Mouse (Mus musculus) small intestine, adult 2 months (tissue): ENCODE results near the gene Arrb1. TPM values are rescaled to one million over a fixed set of nuclear protein-coding genes. Genes with fewer than 3 reads are reported as not detected.

Source experiments
- H3K27ac ChIP-seq: fragments of 200-500 bp; 2 replicates; pipeline ENCODE4 v1.5.1; 2012; ENCODE audit warnings: low read depth, low read length, control low read depth, inconsistent platforms; ENCODE audit not compliant: insufficient read depth
- H3K27me3 ChIP-seq: fragments of 200-500 bp; 2 replicates; pipeline ENCODE4 v1.6.1; 2012; ENCODE audit warnings: mild to moderate bottlenecking, moderate library complexity, low read length, inconsistent platforms; ENCODE audit not compliant: control insufficient read depth, insufficient read depth
- H3K36me3 ChIP-seq: fragments of 200-500 bp; 2 replicates; pipeline ENCODE4 v1.6.1; 2012; ENCODE audit warnings: mild to moderate bottlenecking, low read length, control low read depth, inconsistent platforms; ENCODE audit not compliant: control insufficient read depth, insufficient read depth
- H3K4me1 ChIP-seq: fragments of 200-500 bp; 2 replicates; pipeline ENCODE4 v1.6.1; 2012; ENCODE audit warnings: low read length, inconsistent platforms, mixed read lengths; ENCODE audit not compliant: control insufficient read depth, insufficient read depth, insufficient read length
- H3K4me3 ChIP-seq: fragments of 200-500 bp; 2 replicates; pipeline ENCODE4 v1.5.1; 2012; ENCODE audit warnings: low read depth, mild to moderate bottlenecking, control low read depth, inconsistent platforms, low read length, moderate library complexity
- CTCF ChIP-seq: fragments of 200-500 bp; IDR thresholded peaks from 2 replicates; pipeline ENCODE4 v1.5.1; 2012; ENCODE audit warnings: low read depth, mild to moderate bottlenecking, control low read depth, inconsistent platforms, low read length, moderate library complexity, mixed read lengths; ENCODE audit not compliant: insufficient replicate concordance, insufficient read length; ENCODE audit errors: extremely low read depth
- POLR2A ChIP-seq: fragments of 200-500 bp; IDR thresholded peaks from 2 replicates; pipeline ENCODE4 v1.6.1; 2012; ENCODE audit warnings: low read depth, mild to moderate bottlenecking, control low read depth, inconsistent platforms, low read length, moderate library complexity
- WGBS: fragments of 180-500 bp; shearing (Covaris S2); methylation state at CpG from one replicate; pipeline ENCODE4 v1.1.7; 2018; 5-methylcytosine and 5-hydroxymethylcytosine counted together
- polyA plus RNA-seq: library from polyadenylated mRNA; depleted of rRNA; stranded (reverse); fragments of >200 nt; gene quantifications from 2 replicates; pipeline ENCODE4 v1.2.3, GENCODE M21; 2012

The Arrb1 gene
- polyA plus RNA-seq, 1 experiment, result 66.7 TPM

DNA sequence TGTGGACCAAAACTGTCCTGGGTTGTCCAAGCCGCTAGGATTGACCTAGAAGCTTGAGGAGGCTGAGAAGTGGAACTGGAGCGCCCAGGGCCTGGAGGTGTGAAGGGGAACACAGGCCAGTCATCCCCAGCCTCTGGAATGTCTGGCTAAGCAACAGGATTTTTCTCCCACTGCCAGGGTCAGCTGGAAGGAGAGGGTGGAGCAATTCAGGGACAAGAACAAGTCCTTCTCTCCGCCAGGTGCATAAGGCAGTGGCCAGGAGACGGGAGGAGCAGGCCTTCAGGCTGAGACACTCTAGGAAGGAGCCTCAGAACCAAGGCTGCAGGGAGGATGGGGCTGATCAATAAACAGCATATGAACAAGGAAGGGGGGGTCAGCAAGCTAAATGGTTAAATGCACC lies 3.2 kb downstream of the Arrb1 start:
- Histone ChIP-seq H3K27ac (no peak overlapping the region), H3K27me3 (no peaks in the 10 kb centered on the region), H3K4me3 (no peak overlapping the region), H3K4me1 (peaks cover 44% of the 10 kb centered on the region), H3K36me3 (no peaks in the 10 kb centered on the region)
- no peak for TF ChIP-seq CTCF
- TF ChIP-seq POLR2A, result no peak
- 56% methylated on average over 4 of the region's 4 CpGs for WGBS

DNA sequence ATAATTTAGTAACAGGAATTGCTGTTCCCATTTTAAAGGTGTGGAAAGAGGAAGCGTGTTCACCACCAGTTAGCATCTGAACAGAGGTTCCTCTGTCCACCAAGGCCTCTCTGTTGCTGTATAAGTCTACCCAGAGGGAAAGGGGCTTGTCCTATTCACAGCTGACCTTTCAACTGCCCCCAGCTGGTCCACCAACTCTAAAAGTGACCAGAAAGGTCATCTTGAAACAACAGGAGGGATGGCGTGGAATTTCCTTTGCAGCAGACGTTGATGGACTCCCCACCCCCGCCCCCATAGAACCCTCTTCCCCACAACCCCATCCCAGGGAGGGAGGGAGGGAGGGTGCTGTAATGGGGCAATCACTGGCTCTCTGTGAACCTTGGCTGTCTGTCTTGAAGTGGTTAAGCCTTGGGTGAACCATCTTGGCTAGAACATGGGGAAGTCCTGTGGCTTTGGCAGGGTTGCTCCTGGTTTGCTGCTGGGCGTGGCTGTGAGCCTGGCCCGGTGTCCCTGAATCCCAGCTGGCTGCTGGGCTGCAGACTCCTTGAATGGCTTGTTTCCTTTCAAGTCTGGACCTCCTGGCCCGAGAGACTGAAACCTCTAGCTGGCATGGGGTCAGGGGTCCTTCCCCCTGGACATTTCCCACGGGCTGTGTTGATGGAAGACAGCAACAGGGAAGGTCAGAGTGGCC lies 4.1 kb downstream of the Arrb1 start:
- WGBS, result 22% methylated on average over 8 of the region's 8 CpGs
- H3K4me1 ChIP-seq, result peaks cover 44% of the 10 kb centered on the region

DNA sequence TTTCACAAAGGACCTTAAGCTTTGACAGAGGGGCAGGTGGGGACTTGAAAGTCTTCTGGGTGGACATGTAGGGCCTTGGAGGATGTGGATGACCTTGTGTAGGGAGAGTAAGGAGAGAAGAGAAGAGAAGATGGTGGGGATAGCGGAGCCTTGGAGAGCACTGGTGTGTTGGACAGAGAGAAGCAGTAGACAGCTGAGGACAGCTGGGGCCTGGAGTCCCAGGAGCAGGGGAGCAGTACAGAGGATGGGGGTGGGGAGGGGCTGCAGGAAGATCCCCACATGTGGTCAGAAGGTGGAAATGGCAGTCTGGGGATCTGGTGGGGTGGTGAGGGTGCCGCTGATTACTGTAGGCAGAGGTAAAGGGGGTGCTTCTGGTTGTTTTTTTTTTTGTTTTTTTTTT lies 4.8 kb downstream of the Arrb1 start:
- peak overlapping the region; percentile 15 for H3K4me3 ChIP-seq
- H3K27me3 ChIP-seq, result no peaks in the 10 kb centered on the region
- peaks cover 44% of the 10 kb centered on the region for H3K4me1 ChIP-seq
- no peaks in the 10 kb centered on the region for H3K36me3 ChIP-seq
- whole genome bisulfite sequencing, result 80% methylated on average over 2 of the region's 2 CpGs
- no peak for TF ChIP-seq CTCF
- TF ChIP-seq POLR2A, result no peak
- H3K27ac ChIP-seq, result peak overlapping the region; percentile 10

More for the DNA sequence above, 4.1 kb downstream of the Arrb1 start:
- Histone ChIP-seq H3K27ac (peak overlapping the region; percentile 10), H3K27me3 (no peaks in the 10 kb centered on the region), H3K36me3 (no peaks in the 10 kb centered on the region), H3K4me3 (peak overlapping the region; percentile 15)
- TF ChIP-seq POLR2A, result no peak
- no peak for TF ChIP-seq CTCF

DNA sequence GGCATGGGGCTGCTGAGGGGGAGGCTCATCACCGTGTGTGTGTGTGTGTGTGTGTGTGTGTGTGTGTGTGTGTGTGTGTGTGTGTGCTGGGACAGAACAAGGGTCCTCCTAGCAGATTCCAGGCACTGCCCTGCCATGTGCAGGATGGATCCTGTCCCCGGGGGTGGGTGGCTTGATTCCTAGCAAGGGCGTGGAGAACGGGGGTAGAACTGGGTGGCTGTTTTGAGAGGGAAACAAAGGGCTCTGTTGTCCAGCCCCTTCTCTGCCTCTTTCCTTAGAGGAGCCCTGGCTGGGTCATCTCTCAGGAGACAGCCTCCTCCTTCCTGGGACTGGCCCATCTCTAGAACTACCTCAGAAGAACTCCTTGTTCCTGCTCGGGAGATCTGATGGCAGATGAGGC lies 5.9 kb downstream of the Arrb1 start:
- 47% methylated on average over 5 of the region's 5 CpGs for WGBS
- 0 out of 2 replicates have a peak overlapping the region, but pooled peaks have one; percentile 3 for H3K27ac ChIP-seq
- peaks cover 54% of the 10 kb centered on the region for H3K4me1 ChIP-seq

DNA sequence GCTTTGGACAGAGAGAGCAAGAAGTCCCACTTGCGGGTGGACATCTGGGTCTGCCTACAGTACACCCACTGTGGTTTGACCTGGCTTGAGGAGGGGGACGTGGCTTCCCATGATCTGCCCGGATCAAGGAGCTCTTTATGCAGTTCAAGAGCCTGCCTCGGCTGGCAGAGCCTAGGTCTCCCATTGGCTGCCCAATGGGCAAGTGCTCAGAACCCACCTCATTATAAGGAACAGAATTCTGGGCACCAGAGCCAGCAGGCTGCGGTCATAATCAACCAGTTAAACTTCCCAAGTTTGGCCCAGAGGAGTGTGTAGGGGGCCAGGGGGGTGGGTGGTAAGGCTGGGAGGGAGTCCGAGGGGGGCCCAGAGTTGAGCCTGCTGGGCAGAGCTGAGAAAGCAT lies 9.0 kb downstream of the Arrb1 start:
- no peak overlapping the region for H3K27ac ChIP-seq
- H3K27me3 ChIP-seq, result no peaks in the 10 kb centered on the region
- 82% methylated on average over 6 of the region's 6 CpGs for WGBS
- H3K4me3 ChIP-seq, result no peak overlapping the region
- peaks cover 4% of the 10 kb centered on the region; the same call in 1 of the 2 replicates for H3K36me3 ChIP-seq
- no peak for TF ChIP-seq POLR2A
- TF ChIP-seq CTCF, result no peak
- H3K4me1 ChIP-seq, result peaks cover 41% of the 10 kb centered on the region

More for the DNA sequence above, 5.9 kb downstream of the Arrb1 start:
- no peak for TF ChIP-seq CTCF
- no peak for TF ChIP-seq POLR2A
- Histone ChIP-seq H3K27me3 (no peaks in the 10 kb centered on the region), H3K4me3 (no peak overlapping the region), H3K36me3 (no peaks in the 10 kb centered on the region)

DNA sequence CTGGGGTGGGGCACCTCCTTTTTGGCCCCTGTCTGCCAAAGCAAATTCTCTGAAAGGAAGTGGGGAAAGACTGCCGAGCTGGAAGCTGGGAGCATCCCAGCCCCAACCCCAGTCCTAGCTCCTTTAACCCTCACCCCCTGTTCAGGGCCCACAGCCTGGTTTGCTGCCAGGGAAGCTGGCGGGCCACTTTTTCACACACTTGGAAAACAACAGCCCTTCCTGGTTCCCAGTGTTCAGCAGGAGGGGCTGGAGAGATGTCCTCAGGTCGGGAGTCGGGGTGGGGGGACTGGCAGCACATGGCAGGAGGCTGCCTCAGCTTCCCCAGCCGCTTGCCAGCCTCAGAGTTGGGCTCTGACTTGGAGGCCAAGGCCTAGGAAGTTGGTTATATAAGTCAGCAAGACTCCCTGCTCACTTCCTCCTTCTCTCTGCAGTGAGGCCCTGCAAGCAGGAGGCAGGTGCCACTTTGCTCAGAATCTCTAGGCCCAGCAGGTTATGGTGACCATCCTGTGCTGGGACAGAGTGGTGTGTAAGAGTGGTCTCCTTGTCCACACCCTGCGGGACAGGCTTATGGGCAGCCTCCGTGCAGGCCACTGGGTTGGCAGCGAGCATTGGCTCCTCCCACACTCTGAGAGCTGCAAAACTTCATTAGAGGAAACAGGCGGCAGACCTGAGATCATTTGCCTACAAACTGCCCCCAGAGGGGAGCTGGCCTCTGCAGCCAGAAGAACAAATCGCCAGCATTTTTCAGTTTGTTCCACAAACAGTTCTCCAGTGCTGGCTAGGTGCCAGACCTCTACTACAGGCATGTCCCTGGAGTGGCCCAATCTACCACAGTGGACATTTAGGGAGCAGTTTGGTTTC lies 10.8 kb downstream of the Arrb1 start:
- H3K36me3 ChIP-seq, result peaks cover 8% of the 10 kb centered on the region; the same call in 1 of the 2 replicates
- WGBS, result 4% methylated on average over 10 of the region's 10 CpGs
- 0 out of 2 replicates have a peak overlapping the region, but pooled peaks have one; percentile 13 for H3K4me3 ChIP-seq
- H3K4me1 ChIP-seq, result peaks cover 26% of the 10 kb centered on the region
- H3K27ac ChIP-seq, result peak overlapping the region; percentile 89
- H3K27me3 ChIP-seq, result no peaks in the 10 kb centered on the region
- TF ChIP-seq CTCF (no peak), POLR2A (no peak)
